Mouse (Mus musculus) liver, postnatal 0 days (tissue): Measurements from ENCODE around the gene Tll2.

Experiments used
- CTCF ChIP-seq: sonication (generic); IDR thresholded peaks from 2 replicates; pipeline ENCODE4 v1.5.1; 2016; ENCODE audit warnings: antibody characterized with exemption, low read depth
- EP300 ChIP-seq: IDR thresholded peaks from 2 replicates; pipeline ENCODE4 v1.6.1; 2016; ENCODE audit warnings: antibody characterized with exemption, low read depth, mild to moderate bottlenecking

DNA sequence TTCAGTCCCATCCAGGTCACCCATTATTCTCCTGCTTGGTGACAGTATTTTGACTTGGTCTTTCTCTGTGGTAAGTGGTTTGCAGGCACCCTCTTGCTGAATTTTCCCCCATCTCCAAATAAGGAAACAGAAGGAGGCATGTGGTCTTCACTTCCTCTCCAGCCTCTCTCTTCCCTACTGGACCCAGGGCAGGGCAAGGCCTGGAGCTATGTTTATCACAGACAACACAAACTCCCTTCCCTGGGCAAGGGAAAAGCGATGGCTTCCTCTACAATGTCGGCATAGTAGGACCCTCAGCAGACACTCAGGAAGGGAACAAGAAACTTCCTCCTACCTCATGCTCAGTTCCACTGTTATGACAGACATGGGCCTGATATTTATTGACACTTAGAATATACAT, 114.7 kb downstream of the Tll2 start:
- TF ChIP-seq CTCF, result no peak
- no peak for TF ChIP-seq EP300
